Comparison of ENCODE assay signal across 8 mouse cellular contexts in the genomic region with DNA sequence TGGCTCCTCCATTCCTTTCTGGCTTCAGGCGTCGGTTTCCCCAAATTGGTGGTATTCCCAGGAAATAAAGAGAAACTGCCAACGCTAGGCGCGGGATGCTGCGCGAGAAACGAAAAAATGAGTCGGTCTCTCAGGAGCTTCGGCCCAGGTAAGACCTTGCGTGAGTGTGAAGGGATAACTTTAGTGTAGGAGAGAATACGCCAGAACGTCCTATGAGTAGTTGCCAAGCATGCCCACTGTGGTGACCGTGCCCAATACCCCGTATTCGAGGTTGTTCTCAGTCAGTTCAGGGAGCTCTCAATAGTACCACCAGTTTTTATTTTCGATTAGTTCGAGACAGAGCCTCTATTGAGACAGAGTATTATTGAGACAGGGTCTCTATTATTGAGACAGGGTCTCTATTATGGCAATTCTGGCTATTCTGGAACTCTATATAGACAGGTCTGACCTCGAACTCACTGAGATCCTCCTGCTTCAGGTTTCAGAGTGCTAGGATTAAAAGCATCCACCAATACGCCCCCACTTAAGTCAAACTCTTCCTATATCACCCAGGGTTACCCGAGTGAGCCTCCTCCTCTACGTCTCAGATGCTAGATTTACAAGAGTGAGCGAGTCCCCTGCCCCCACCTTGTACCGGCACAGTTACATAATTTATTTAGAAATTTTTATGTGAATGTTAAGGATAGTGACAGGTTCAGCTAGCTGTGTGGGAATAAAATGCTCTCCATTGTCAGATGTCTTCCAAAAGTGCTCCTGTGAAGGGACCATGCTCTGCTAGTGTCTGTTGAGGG. TPM values are rescaled to one million over a fixed set of nuclear protein-coding genes. Genes with fewer than 3 reads are reported as not detected.
DNase-seq lines count a peak whose midpoint lies in the region; ATAC-seq lines count a peak whose summit lies in the region.

No protein-coding gene starts in this region.

- H3K4me3 ChIP-seq in lung, embryonic 15.5 days, result peak overlapping the region; percentile 94
- peak overlapping the region; percentile 85 for H3K4me3 ChIP-seq in hindbrain, embryonic 14.5 days (replicated peaks; ENCODE audit: low read length)
- H3K4me3 ChIP-seq in midbrain, embryonic 14.5 days (replicated peaks; ENCODE audit: low read depth, low read length), result peak overlapping the region; percentile 87

- H3K27ac ChIP-seq in lung, embryonic 15.5 days, result peak overlapping the region; percentile 80
- peak overlapping the region; percentile 56; the same call in 1 of the 2 replicates for H3K27ac ChIP-seq in hindbrain, embryonic 14.5 days
- peak overlapping the region; percentile 49 for H3K27ac ChIP-seq in midbrain, embryonic 14.5 days (replicated peaks; ENCODE audit: low read depth, low read length)

- H3K9me3 ChIP-seq in lung, embryonic 15.5 days, result no peaks in the 10 kb centered on the region
- H3K9me3 ChIP-seq in hindbrain, embryonic 14.5 days (ENCODE audit: control insufficient read depth, low read length), result no peaks in the 10 kb centered on the region
- no peaks in the 10 kb centered on the region for H3K9me3 ChIP-seq in midbrain, embryonic 14.5 days (ENCODE audit: control insufficient read depth, low read length)

- 3% methylated on average over 24 of the region's 24 CpGs for WGBS in lung, embryonic 15.5 days
- WGBS in hindbrain, embryonic 14.5 days, result 12% methylated on average over 24 of the region's 24 CpGs
- WGBS in midbrain, embryonic 14.5 days, result 9% methylated on average over 24 of the region's 24 CpGs

- H3K36me3 ChIP-seq in lung, embryonic 15.5 days, result peaks cover 33% of the 10 kb centered on the region
- peaks cover 45% of the 10 kb centered on the region for H3K36me3 ChIP-seq in hindbrain, embryonic 14.5 days (replicated peaks; ENCODE audit: control insufficient read depth, insufficient read depth)
- H3K36me3 ChIP-seq in midbrain, embryonic 14.5 days (ENCODE audit: control insufficient read depth, insufficient read depth, low read length), result peaks cover 37% of the 10 kb centered on the region

- ATAC-seq in lung, embryonic 15.5 days (ENCODE audit: borderline replicate concordance, extremely low read depth, low FRiP score, low TSS enrichment), result peak; percentile 28; the same call in 1 of the 2 replicates
- ATAC-seq in hindbrain, embryonic 14.5 days (ENCODE audit: low FRiP score), result peak; percentile 49; the same call in 1 of the 2 replicates
- ATAC-seq in midbrain, embryonic 14.5 days (ENCODE audit: low FRiP score, low TSS enrichment), result peak; percentile 55; the same call in 1 of the 2 replicates

- H3K27me3 ChIP-seq in lung, embryonic 15.5 days, result no peaks in the 10 kb centered on the region
- H3K27me3 ChIP-seq in hindbrain, embryonic 14.5 days (ENCODE audit: control insufficient read depth, insufficient read depth, low read length), result no peaks in the 10 kb centered on the region
- no peaks in the 10 kb centered on the region for H3K27me3 ChIP-seq in midbrain, embryonic 14.5 days (ENCODE audit: control insufficient read depth, insufficient read depth, low read length)

- peaks cover 28% of the 10 kb centered on the region for H3K4me1 ChIP-seq in lung, embryonic 15.5 days
- H3K4me1 ChIP-seq in hindbrain, embryonic 14.5 days (replicated peaks; ENCODE audit: control insufficient read depth, insufficient read depth, low read length), result peaks cover 26% of the 10 kb centered on the region
- peaks cover 22% of the 10 kb centered on the region for H3K4me1 ChIP-seq in midbrain, embryonic 14.5 days (ENCODE audit: control insufficient read depth, insufficient read depth, low read length)

- DNase-seq in lung, postnatal 36 days, result no peak
- DNase-seq in c-Kit-negative CD71-positive TER-119-positive erythroid progenitor cells, embryonic 14.5 days (ENCODE audit: low read depth, low spot score), result peak; percentile 17
- DNase-seq in hindbrain, embryonic 14.5 days (ENCODE audit: low spot score), result no peak
- DNase-seq in midbrain, embryonic 14.5 days, result no peak
- no peak for DNase-seq in adrenal gland, postnatal 25 days
- no peak for DNase-seq in spleen, postnatal 4 days (ENCODE audit: low spot score in 2 of 2)
- no peak for DNase-seq in ovary, postnatal 14 days (ENCODE audit: low spot score)

- H3K9ac ChIP-seq in lung, embryonic 15.5 days, result peak overlapping the region; percentile 97
- H3K9ac ChIP-seq in hindbrain, embryonic 14.5 days, result peak overlapping the region; percentile 82
- peak overlapping the region; percentile 79 for H3K9ac ChIP-seq in midbrain, embryonic 14.5 days (replicated peaks; ENCODE audit: low read length)

- H3K4me2 ChIP-seq in lung, embryonic 15.5 days, result peak overlapping the region; percentile 92
- peak overlapping the region; percentile 61 for H3K4me2 ChIP-seq in hindbrain, embryonic 14.5 days (replicated peaks)
- H3K4me2 ChIP-seq in midbrain, embryonic 14.5 days (ENCODE audit: low read length), result peak overlapping the region; percentile 83

RNA-seq across cellular contexts. Expression of gene Rsl1d1, which starts 0.7 kb away (rescaled TPM):
- 155 and 163 TPM in 2 replicates for polyA plus RNA-seq in lung, embryonic 15.5 days (2015; fragmentation: Nextera tagmentation; extraction: Ambion mirVana)
- 138 and 140 TPM in 2 replicates for polyA plus RNA-seq in hindbrain, embryonic 14.5 days (2014; fragmentation: Nextera tagmentation; extraction: Ambion mirVana)
- 139 and 167 TPM in 2 replicates for polyA plus RNA-seq in midbrain, embryonic 14.5 days (2014; fragmentation: Nextera tagmentation; extraction: Ambion mirVana)
- total RNA-seq in adrenal gland, postnatal 25 days (2021), result 71.5 and 79.2 TPM in 2 replicates

RNA-seq across cellular contexts. Expression of gene Zc3h7a, which starts 27.6 kb away (rescaled TPM):
- 86.7 and 92.9 TPM in 2 replicates for polyA plus RNA-seq in lung, embryonic 15.5 days (2015; fragmentation: Nextera tagmentation; extraction: Ambion mirVana)
- polyA plus RNA-seq in hindbrain, embryonic 14.5 days (2014; fragmentation: Nextera tagmentation; extraction: Ambion mirVana), result 72.2 and 74.0 TPM in 2 replicates
- polyA plus RNA-seq in midbrain, embryonic 14.5 days (2014; fragmentation: Nextera tagmentation; extraction: Ambion mirVana), result 62.6 and 80.2 TPM in 2 replicates
- 93.1 and 98.6 TPM in 2 replicates for total RNA-seq in adrenal gland, postnatal 25 days (2021)

RNA-seq across cellular contexts. Expression of gene Gspt1, which starts 50.3 kb away (rescaled TPM):
- polyA plus RNA-seq in lung, embryonic 15.5 days (2015; fragmentation: Nextera tagmentation; extraction: Ambion mirVana), result 75.5 and 75.6 TPM in 2 replicates
- 58.2 and 58.5 TPM in 2 replicates for polyA plus RNA-seq in hindbrain, embryonic 14.5 days (2014; fragmentation: Nextera tagmentation; extraction: Ambion mirVana)
- 56.3 and 61.3 TPM in 2 replicates for polyA plus RNA-seq in midbrain, embryonic 14.5 days (2014; fragmentation: Nextera tagmentation; extraction: Ambion mirVana)
- total RNA-seq in adrenal gland, postnatal 25 days (2021), result 131 and 177 TPM in 2 replicates
